Mouse (Mus musculus): ENCODE results near the gene Arf3. TPM values are rescaled to one million over a fixed set of nuclear protein-coding genes. Genes with fewer than 3 reads are reported as not detected.

Gene Arf3
- polyA plus RNA-seq, 1 experiment from 2014 or later, result 31.8 TPM

DNA sequence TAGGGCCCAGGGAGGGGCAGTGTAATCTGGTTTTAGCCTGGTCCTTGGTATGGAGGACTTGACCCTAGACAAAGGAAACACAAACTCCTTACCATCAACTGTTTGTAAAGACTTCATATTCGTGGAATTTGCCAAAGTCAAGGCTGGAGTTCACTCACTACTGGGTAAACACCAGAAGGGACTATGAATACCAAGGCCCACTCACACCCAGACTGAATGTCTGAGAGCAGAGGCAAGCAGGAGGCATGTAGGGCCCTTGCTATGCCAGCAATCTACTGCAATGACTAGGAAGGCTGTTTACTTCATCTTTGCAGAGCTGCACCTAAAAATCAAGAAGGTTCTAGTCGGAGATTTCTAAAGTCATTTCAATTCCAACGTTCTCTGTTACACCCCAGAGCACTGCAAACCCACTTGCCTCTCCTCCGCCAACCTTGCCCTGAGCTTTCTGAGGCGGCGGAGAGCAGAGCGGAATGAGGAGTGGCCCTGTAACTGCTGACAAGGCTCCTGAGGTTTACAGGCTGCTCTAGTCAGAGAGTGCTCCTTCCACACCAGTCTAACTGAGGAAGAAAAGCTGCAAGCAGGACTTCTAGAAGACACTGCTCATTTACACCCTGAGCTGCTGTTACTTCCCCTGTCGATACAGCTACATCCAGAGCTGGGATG is 20.1 kb downstream of the Arf3 start:
- Histone ChIP-seq H3K27me3 (replicated peaks; ENCODE audit: control insufficient read depth, insufficient read depth, low read length) (no peaks in the 10 kb centered on the region), H3K4me2 (replicated peaks; ENCODE audit: low read depth) (no peak overlapping the region), H3K27ac (ENCODE audit: low read depth, low read length) (no peak overlapping the region), H3K9ac (ENCODE audit: low read depth, low read length) (no peak overlapping the region), H3K9me3 (ENCODE audit: control insufficient read depth) (no peaks in the 10 kb centered on the region), H3K4me1 (replicated peaks; ENCODE audit: control insufficient read depth, insufficient read depth, low read length) (peaks cover 9% of the 10 kb centered on the region), H3K4me3 (ENCODE audit: low read depth, low read length) (no peak overlapping the region), H3K36me3 (ENCODE audit: control insufficient read depth, insufficient read depth) (peaks cover 37% of the 10 kb centered on the region)
- 76% methylated on average over 8 of the region's 8 CpGs for WGBS
- ATAC-seq, result no peak
- TF ChIP-seq CTCF (IDR thresholded peaks at IDR 0.05; ENCODE audit: low read depth), result no peak

DNA sequence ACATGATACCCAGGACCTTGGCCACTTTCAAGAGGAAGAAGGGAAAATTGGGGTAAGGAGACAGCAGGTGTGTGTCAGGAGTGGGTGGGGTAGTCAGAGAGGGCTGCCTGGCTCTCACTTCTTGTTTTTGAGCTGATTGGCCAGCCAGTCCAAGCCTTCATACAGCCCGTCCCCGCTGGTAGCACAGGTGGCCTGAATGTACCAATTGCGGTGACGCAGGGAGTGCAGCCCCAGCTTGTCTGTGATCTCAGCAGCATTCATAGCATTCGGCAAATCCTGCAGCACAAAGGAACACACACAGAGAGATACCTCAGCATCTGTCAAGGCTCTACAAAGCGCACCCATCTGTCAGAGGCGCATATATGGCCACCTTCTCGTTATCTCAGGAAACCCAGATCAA is 22.8 kb downstream of the Arf3 start:
- H3K4me1 ChIP-seq (replicated peaks; ENCODE audit: control insufficient read depth, insufficient read depth, low read length), result no peaks in the 10 kb centered on the region; the same call in 1 of the 2 replicates
- H3K4me3 ChIP-seq (ENCODE audit: low read depth, low read length), result no peak overlapping the region
- WGBS, result 88% methylated on average over 8 of the region's 8 CpGs
- TF ChIP-seq CTCF (IDR thresholded peaks at IDR 0.05; ENCODE audit: low read depth), result no peak
- H3K9me3 ChIP-seq (ENCODE audit: control insufficient read depth), result no peaks in the 10 kb centered on the region
- H3K27ac ChIP-seq (ENCODE audit: low read depth, low read length), result no peak overlapping the region
- H3K27me3 ChIP-seq (replicated peaks; ENCODE audit: control insufficient read depth, insufficient read depth, low read length), result no peaks in the 10 kb centered on the region
- ATAC-seq, result no peak
- H3K36me3 ChIP-seq (ENCODE audit: control insufficient read depth, insufficient read depth), result peaks cover 57% of the 10 kb centered on the region
- H3K4me2 ChIP-seq (replicated peaks; ENCODE audit: low read depth), result no peak overlapping the region
- H3K9ac ChIP-seq (ENCODE audit: low read depth, low read length), result no peak overlapping the region

DNA sequence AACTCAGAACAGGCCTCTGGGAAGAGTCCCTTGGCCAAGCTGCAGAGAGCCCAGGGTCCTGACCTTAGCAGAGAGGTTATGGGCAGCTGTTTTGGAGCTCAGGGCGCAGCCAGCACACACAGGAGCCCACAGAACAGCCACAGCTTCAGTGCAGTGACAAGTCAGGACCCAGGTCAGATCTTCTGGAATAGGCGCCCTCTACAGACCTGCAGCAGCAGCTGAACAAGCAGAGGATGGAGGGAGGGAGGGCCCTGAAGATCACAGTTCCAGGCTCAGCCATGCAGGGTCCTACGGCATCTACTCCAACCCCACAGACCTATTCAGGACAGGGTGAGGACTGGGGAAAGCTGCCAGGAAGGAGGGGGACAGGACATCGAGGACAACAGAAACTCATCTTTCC is 24.2 kb downstream of the Arf3 start:
- TF ChIP-seq CTCF (IDR thresholded peaks at IDR 0.05; ENCODE audit: low read depth), result peak; percentile 42
- peaks cover 57% of the 10 kb centered on the region for H3K36me3 ChIP-seq (ENCODE audit: control insufficient read depth, insufficient read depth)

DNA sequence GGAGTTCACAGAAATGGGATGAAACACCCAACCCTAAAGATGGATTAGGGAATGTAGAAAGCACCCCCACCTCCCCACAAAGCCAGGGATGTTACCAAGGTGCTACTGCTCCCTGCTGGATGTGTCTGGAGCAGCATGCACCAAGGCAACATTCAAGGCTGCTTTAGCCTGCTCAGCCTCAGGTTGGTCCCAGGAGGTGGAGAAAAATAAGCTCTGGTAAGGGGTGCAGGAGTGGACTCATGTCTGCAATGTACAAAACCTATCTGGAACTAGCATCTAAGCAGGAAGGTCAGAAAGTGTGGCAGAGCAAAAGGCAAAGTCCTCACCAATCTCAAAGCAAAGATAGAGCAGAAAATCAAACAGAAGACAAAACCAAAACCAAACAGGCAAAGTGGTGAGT is 25.1 kb downstream of the Arf3 start:
- H3K4me3 ChIP-seq (ENCODE audit: low read depth, low read length), result no peak overlapping the region
- no peaks in the 10 kb centered on the region for H3K27me3 ChIP-seq (replicated peaks; ENCODE audit: control insufficient read depth, insufficient read depth, low read length)
- H3K4me1 ChIP-seq (replicated peaks; ENCODE audit: control insufficient read depth, insufficient read depth, low read length), result no peaks in the 10 kb centered on the region; the same call in 1 of the 2 replicates
- no peak for ATAC-seq
- H3K36me3 ChIP-seq (ENCODE audit: control insufficient read depth, insufficient read depth), result peaks cover 57% of the 10 kb centered on the region
- peak; percentile 76 for TF ChIP-seq CTCF (IDR thresholded peaks at IDR 0.05; ENCODE audit: low read depth)
- H3K9ac ChIP-seq (ENCODE audit: low read depth, low read length), result no peak overlapping the region
- no peak overlapping the region for H3K4me2 ChIP-seq (replicated peaks; ENCODE audit: low read depth)
- H3K9me3 ChIP-seq (ENCODE audit: control insufficient read depth), result no peaks in the 10 kb centered on the region
- H3K27ac ChIP-seq (ENCODE audit: low read depth, low read length), result no peak overlapping the region

More for the DNA sequence above, 24.2 kb downstream of the Arf3 start:
- no peak for ATAC-seq
- no peak overlapping the region for H3K4me3 ChIP-seq (ENCODE audit: low read depth, low read length)
- no peaks in the 10 kb centered on the region for H3K9me3 ChIP-seq (ENCODE audit: control insufficient read depth)
- H3K27me3 ChIP-seq (replicated peaks; ENCODE audit: control insufficient read depth, insufficient read depth, low read length), result no peaks in the 10 kb centered on the region
- no peak overlapping the region for H3K4me2 ChIP-seq (replicated peaks; ENCODE audit: low read depth)
- WGBS, result 65% methylated on average over 4 of the region's 4 CpGs
- no peaks in the 10 kb centered on the region; the same call in 1 of the 2 replicates for H3K4me1 ChIP-seq (replicated peaks; ENCODE audit: control insufficient read depth, insufficient read depth, low read length)
- H3K9ac ChIP-seq (ENCODE audit: low read depth, low read length), result no peak overlapping the region
- H3K27ac ChIP-seq (ENCODE audit: low read depth, low read length), result no peak overlapping the region

DNA sequence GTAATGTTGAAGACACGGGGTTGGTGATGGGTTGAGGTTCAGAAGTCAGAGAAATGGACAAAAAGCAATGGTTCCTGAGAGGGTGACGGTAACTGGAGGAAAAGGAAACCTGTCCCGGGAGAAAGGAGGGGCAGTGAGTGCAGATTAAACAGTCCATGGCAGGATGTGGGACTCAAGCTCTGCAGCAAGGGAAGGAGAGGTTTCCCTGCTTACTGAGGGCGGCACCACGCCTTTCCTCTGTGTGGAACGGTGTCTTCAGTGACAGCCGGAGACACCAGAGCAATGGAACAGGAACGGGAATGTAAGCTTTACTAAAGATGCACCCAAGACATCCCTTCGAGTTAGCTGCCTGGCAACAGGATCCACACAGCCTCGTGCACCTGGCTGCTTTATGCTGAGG is 26.5 kb downstream of the Arf3 start:
- H3K4me2 ChIP-seq (replicated peaks; ENCODE audit: low read depth), result no peak overlapping the region
- no peak overlapping the region for H3K4me3 ChIP-seq (ENCODE audit: low read depth, low read length)
- TF ChIP-seq CTCF (IDR thresholded peaks at IDR 0.05; ENCODE audit: low read depth), result no peak
- WGBS, result 82% methylated on average over 10 of the region's 10 CpGs
- H3K36me3 ChIP-seq (ENCODE audit: control insufficient read depth, insufficient read depth), result peaks cover 51% of the 10 kb centered on the region
- no peaks in the 10 kb centered on the region for H3K27me3 ChIP-seq (replicated peaks; ENCODE audit: control insufficient read depth, insufficient read depth, low read length)
- no peaks in the 10 kb centered on the region for H3K9me3 ChIP-seq (ENCODE audit: control insufficient read depth)
- no peak for ATAC-seq
- H3K9ac ChIP-seq (ENCODE audit: low read depth, low read length), result no peak overlapping the region
- H3K4me1 ChIP-seq (replicated peaks; ENCODE audit: control insufficient read depth, insufficient read depth, low read length), result no peaks in the 10 kb centered on the region
- H3K27ac ChIP-seq (ENCODE audit: low read depth, low read length), result no peak overlapping the region

DNA sequence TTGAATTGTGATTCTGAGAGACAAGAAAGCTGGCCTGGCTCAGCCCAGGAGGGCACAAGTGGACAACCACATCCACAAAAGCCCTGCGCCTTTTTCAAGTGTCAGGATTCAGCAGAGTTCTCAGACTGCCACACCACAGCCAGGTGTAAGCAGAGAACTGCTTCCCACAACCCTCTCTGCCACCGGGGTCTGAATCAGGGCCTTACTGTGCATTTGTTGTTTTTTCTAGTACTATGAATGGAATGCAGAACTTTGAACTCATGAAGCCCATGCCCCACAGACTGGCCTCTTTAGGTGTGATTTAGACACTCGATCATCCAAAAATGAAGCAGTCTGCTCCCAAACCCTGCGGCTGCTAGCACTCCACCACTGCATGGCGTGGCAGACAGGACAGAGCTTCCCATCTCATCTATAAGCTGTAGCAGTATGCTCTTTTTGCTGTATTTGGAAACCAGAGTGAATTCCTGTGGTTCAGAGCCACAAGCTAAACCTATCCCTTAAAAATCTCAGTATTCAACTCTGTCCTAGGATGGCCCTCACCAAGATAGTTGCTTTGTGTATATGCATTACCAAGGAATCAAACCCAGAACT is 28.9 kb downstream of the Arf3 start:
- no peak for TF ChIP-seq CTCF (IDR thresholded peaks at IDR 0.05; ENCODE audit: low read depth)
- no peaks in the 10 kb centered on the region for H3K27me3 ChIP-seq (replicated peaks; ENCODE audit: control insufficient read depth, insufficient read depth, low read length)
- peak overlapping the region; percentile 50 for H3K27ac ChIP-seq (ENCODE audit: low read depth, low read length)
- 62% methylated on average over 5 of the region's 5 CpGs for WGBS
- no peaks in the 10 kb centered on the region for H3K4me1 ChIP-seq (replicated peaks; ENCODE audit: control insufficient read depth, insufficient read depth, low read length)
- H3K9me3 ChIP-seq (ENCODE audit: control insufficient read depth), result no peaks in the 10 kb centered on the region
- no peak for ATAC-seq
- peaks cover 29% of the 10 kb centered on the region for H3K36me3 ChIP-seq (ENCODE audit: control insufficient read depth, insufficient read depth)
- 0 out of 2 replicates have a peak overlapping the region, but pooled peaks have one; percentile 6 for H3K4me2 ChIP-seq (replicated peaks; ENCODE audit: low read depth)
- no peak overlapping the region for H3K9ac ChIP-seq (ENCODE audit: low read depth, low read length)
- no peak overlapping the region for H3K4me3 ChIP-seq (ENCODE audit: low read depth, low read length)
